Mouse (Mus musculus) E14TG2a.4 (cell line): ENCODE results near the gene Kif9.

ENCODE experiments used
- CTCF ChIP-seq: conservative IDR thresholded peaks from 2 replicates; pipeline ENCODE4 v1.5.1; 2014; ENCODE audit warnings: low read length
- POU5F1 ChIP-seq: IDR thresholded peaks from 2 replicates; pipeline ENCODE4 v1.6.1; 2014; ENCODE audit warnings: low read length, borderline replicate concordance

DNA sequence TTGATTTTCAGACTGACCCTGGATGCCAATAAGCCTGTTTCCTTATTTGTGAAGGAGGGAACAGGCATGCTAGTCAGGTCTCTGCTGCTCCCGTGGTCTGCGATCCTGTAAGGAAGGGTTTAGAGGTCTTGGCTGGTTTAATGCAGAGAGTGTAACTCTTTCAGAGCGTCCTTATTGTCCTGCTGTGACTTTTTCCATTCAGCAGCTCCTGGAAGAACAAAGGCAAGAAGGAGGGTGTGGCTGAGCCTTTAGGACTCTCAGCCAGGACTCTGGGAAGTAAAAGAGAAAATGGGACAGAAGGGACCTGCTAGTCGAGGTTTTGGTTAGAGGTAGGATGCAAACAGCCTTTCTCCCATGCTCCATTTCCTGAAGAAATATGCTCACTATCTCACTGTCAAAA is 12.1 kb downstream of the Kif9 start:
- TF ChIP-seq CTCF (no peak), POU5F1 (no peak)
